26 mouse cellular contexts compared by ENCODE assay signal in the genomic region with DNA sequence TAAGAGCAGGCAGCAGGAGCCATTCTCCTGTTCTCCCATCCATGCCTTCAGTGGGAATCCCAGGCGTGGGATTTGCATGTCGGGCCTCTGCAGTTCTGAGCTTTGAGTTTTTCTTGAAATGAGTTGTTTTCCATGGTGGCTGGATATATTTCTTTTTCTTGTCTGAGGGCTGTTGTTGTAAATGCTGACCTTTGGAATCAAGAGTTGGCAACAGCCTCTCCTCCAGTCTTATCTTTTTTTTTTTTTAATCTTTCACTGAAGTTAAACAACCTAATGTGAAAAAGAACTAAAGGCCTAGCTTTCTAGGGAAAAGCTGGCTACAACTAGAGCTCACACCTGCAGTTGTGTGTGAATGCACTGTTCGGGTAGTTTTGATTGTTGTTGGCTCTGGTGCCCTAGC.
DNase-seq lines count a peak whose midpoint lies in the region; ATAC-seq and TF ChIP-seq lines count a peak whose summit lies in the region.
"Had no signal": no experiment of that assay in that cellular context is flagged by ENCODE, and none has a peak within 500 bp of the region (broad histone marks: within the 10 kb centered on the region; RNA-seq: fewer than 3 reads in every experiment).

No protein-coding gene starts in this region.

- no peaks in the 10 kb centered on the region for H3K27me3 ChIP-seq in liver, adult 2 months (ENCODE audit: control insufficient read depth, insufficient read depth, low read length)
- no peaks in the 10 kb centered on the region for H3K27me3 ChIP-seq in liver, embryonic 12.5 days (replicated peaks)
- no peaks in the 10 kb centered on the region for H3K27me3 ChIP-seq in intestine, embryonic 16.5 days (replicated peaks; ENCODE audit: control insufficient read depth, insufficient read depth, low read length)
- H3K27me3 ChIP-seq: embryonic facial prominence, embryonic 12.5 days; embryonic facial prominence, embryonic 15.5 days; forebrain, embryonic 12.5 days; forebrain, embryonic 15.5 days; Patski had no signal

- intact Hi-C loops in left cerebral cortex, postnatal 14 days (cut with DNase I) = no loop called here

- H3K9me3 ChIP-seq in liver, embryonic 12.5 days (replicated peaks) = no peaks in the 10 kb centered on the region
- no peaks in the 10 kb centered on the region for H3K9me3 ChIP-seq in intestine, embryonic 16.5 days (ENCODE audit: control insufficient read depth, low read length)
- H3K9me3 ChIP-seq: embryonic facial prominence, embryonic 12.5 days; embryonic facial prominence, embryonic 15.5 days; forebrain, embryonic 12.5 days; forebrain, embryonic 15.5 days; heart, embryonic 10.5 days; heart, embryonic 13.5 days had no signal

- ATAC-seq in liver, embryonic 12.5 days = no peak
- peak; percentile 53 for ATAC-seq in intestine, embryonic 16.5 days
- ATAC-seq: forebrain, embryonic 15.5 days; Patski had no signal

- 76% methylated on average over 3 of the region's 3 CpGs for WGBS in liver, adult 2 months
- 51% methylated on average over 3 of the region's 3 CpGs for WGBS in liver, embryonic 12.5 days (ENCODE audit: insufficient replicate concordance)
- WGBS in intestine, embryonic 16.5 days = 60% methylated on average over 3 of the region's 3 CpGs

- no peak overlapping the region for H3K9ac ChIP-seq in liver, adult 2 months (ENCODE audit: low read depth, low read length)
- H3K9ac ChIP-seq in liver, embryonic 12.5 days = no peak overlapping the region
- H3K9ac ChIP-seq in intestine, embryonic 16.5 days (ENCODE audit: low read depth, low read length) = no peak overlapping the region
- H3K9ac ChIP-seq: embryonic facial prominence, embryonic 12.5 days; embryonic facial prominence, embryonic 15.5 days; forebrain, embryonic 12.5 days; forebrain, embryonic 15.5 days; heart, embryonic 13.5 days; hindbrain, embryonic 14.5 days had no signal

- peak; percentile 26 for DNase-seq in kidney, adult 9 months
- DNase-seq in kidney, postnatal 4 days = no peak
- peak; percentile 32 for DNase-seq in liver, adult 2 months (ENCODE audit: extremely low read depth, low read depth, low spot score)
- DNase-seq in gastrocnemius, postnatal 25 days = no peak
- no peak for DNase-seq in left cerebral cortex, postnatal 14 days (ENCODE audit: low spot score in 2 of 2)
- DNase-seq: adrenal gland, postnatal 10 days; adrenal gland, postnatal 36 days; B cell, adult 2 months; cerebellum, adult 18-20 months; cerebellum, adult 9-10 months; cerebellum, postnatal 14 days; gastrocnemius, postnatal 36 days; heart, adult 2 months; heart, postnatal 14 days; heart, postnatal 4 days had no signal

- no peaks in the 10 kb centered on the region for H3K79me2 ChIP-seq in liver, adult 2 months (ENCODE audit: control insufficient read depth, insufficient read depth, low read length)

- no peak overlapping the region for H3K4me3 ChIP-seq in liver, adult 2 months (ENCODE audit: insufficient read depth, low read depth, low read length)
- no peak overlapping the region for H3K4me3 ChIP-seq in liver, embryonic 12.5 days
- no peak overlapping the region for H3K4me3 ChIP-seq in intestine, embryonic 16.5 days (ENCODE audit: low read length)
- H3K4me3 ChIP-seq: embryonic facial prominence, embryonic 12.5 days; embryonic facial prominence, embryonic 15.5 days; forebrain, embryonic 12.5 days; forebrain, embryonic 15.5 days; heart, adult 2 months; heart, embryonic 10.5 days; heart, embryonic 13.5 days had no signal

- H3K4me2 ChIP-seq in liver, embryonic 12.5 days = no peak overlapping the region
- H3K4me2 ChIP-seq in intestine, embryonic 16.5 days (ENCODE audit: low read depth, low read length) = no peak overlapping the region
- H3K4me2 ChIP-seq: embryonic facial prominence, embryonic 12.5 days; embryonic facial prominence, embryonic 15.5 days; forebrain, embryonic 12.5 days; forebrain, embryonic 15.5 days; heart, embryonic 13.5 days; hindbrain, embryonic 14.5 days had no signal

- TF ChIP-seq CTCF in liver, adult 2 months (IDR thresholded peaks at IDR 0.05; ENCODE audit: low read depth, low read length) = no peak

- H3K36me3 ChIP-seq in liver, adult 2 months (ENCODE audit: control insufficient read depth, insufficient read depth, low read length) = no peaks in the 10 kb centered on the region
- no peaks in the 10 kb centered on the region for H3K36me3 ChIP-seq in liver, embryonic 12.5 days
- no peaks in the 10 kb centered on the region for H3K36me3 ChIP-seq in intestine, embryonic 16.5 days (ENCODE audit: control insufficient read depth, insufficient read depth, low read length)
- H3K36me3 ChIP-seq: forebrain, embryonic 12.5 days; forebrain, embryonic 15.5 days; G1E had no signal

- TF ChIP-seq POLR2A in liver, adult 2 months (IDR thresholded peaks at IDR 0.05; ENCODE audit: extremely low read depth, insufficient read depth, low read length) = no peak

- peaks cover 2% of the 10 kb centered on the region; the same call in 1 of the 2 replicates for H3K4me1 ChIP-seq in liver, adult 2 months (ENCODE audit: control insufficient read depth, insufficient read depth, low read length)
- H3K4me1 ChIP-seq in liver, embryonic 12.5 days = no peaks in the 10 kb centered on the region
- H3K4me1 ChIP-seq in intestine, embryonic 16.5 days (ENCODE audit: control insufficient read depth, insufficient read depth, low read length) = 0 out of 2 replicates have a peak, but pooled peaks cover 2% of the 10 kb centered on the region
- H3K4me1 ChIP-seq: forebrain, embryonic 12.5 days; forebrain, embryonic 15.5 days had no signal

- no peak overlapping the region for H3K27ac ChIP-seq in liver, adult 2 months (replicated peaks; ENCODE audit: insufficient read depth, low read depth, low read length)
- H3K27ac ChIP-seq in liver, embryonic 12.5 days = no peak overlapping the region
- peak overlapping the region; percentile 47 for H3K27ac ChIP-seq in intestine, embryonic 16.5 days (ENCODE audit: low read length)
- H3K27ac ChIP-seq: embryonic facial prominence, embryonic 12.5 days; embryonic facial prominence, embryonic 15.5 days; forebrain, embryonic 12.5 days; forebrain, embryonic 15.5 days; heart, adult 2 months; heart, embryonic 10.5 days; heart, embryonic 13.5 days; hindbrain, embryonic 14.5 days had no signal

Comparison
In these comparisons a context has a peak if more than half of its experiments do, and no peak if none do; other contexts are left out.
1. DNase-seq: peak in kidney, adult 9 months (single experiment) and liver, adult 2 months (single experiment); none in kidney, postnatal 4 days (0 of 2), gastrocnemius, postnatal 25 days (single experiment) and left cerebral cortex, postnatal 14 days (0 of 2).